Mouse (Mus musculus): Measurements from ENCODE around the gene Rbfox2.

DNA sequence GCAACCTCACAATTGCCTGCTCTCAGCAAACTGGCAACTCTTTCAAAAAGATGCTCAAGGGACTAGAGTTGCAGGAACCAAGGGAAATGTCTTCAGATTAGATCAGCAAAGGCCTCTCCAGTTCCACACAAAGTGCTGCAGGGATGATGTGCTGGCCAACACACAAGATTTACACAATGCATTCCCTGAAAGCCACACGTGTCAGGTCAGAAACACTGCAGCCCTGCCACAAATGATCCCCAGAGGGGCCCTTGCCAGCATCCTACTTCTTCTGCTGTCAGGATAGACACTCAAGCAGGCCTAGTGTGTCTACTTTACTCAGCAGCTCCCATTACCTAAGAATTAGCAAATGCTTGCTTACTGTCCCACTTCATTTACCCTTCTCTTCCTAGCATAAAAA is 89.3 kb downstream of the Rbfox2 start:
- no peak for TF ChIP-seq CTCF (conservative IDR thresholded peaks at IDR 0.05; ENCODE audit: insufficient read depth, insufficient read length, low read depth, low read length)
- TF ChIP-seq POLR2A (IDR thresholded peaks at IDR 0.05; ENCODE audit: low read depth, low read length): no peak
